Mouse (Mus musculus): Measurements from ENCODE around the gene Stfa2l1. TPM values are rescaled to one million over a fixed set of nuclear protein-coding genes. Genes with fewer than 3 reads are reported as not detected.

Stfa2l1 gene
- not detected in 4 replicates for total RNA-seq (2023; ENCODE audit: inconsistent age)

DNA sequence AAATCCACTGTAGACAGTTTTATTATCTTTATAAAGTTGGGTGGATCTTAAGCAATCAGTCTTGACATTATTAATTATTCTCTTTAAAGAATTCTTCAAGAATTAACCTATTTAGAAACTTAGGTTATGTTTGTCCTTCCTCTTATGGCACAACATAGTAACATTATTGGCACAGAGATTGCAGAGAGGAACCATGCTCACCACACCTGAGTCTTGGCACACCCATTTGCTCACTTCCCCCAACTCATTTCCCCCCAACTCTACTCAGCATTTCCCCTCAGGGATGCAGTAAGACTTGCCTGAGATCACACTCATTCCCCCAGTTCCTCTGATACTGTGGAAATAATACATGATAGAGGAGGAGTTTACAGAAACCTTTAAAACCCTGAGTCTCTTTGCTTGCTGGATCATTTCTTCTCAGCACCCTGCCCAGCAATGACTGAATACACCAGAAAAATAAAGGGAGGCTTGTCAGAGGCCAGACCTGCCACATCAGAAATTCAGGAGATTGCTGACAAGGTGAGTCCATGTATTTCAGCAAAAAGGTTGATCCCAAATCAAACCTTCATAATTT is at the start of gene Stfa2l1:
Gene Stfa2l1, plus strand, starts transcription at position 410 of the 574 bp plus-strand sequence.

DNA sequence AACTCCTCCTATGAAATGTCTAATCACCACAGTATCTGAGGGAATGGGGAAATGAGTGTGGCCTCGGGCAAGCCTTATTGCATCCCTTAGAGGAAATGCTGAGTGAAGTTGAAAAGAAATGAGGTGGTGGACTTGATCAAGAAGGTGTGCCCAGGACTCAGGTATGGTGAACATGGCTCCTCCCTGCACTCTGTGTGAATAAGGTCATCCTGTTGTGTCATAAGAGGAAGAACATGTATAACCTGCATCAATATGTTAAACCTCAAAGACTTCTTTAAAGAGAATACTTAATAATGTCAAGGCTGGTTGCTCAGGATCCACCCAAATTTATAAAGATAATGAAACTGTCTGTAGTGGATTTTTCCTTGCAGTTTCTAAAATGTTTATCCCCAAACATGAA is 25.5 kb upstream of the Stfa2l1 start, which contains the start of gene Csta1:
Gene Csta1, minus strand, starts transcription at position 101 of the 400 bp plus-strand sequence.

DNA sequence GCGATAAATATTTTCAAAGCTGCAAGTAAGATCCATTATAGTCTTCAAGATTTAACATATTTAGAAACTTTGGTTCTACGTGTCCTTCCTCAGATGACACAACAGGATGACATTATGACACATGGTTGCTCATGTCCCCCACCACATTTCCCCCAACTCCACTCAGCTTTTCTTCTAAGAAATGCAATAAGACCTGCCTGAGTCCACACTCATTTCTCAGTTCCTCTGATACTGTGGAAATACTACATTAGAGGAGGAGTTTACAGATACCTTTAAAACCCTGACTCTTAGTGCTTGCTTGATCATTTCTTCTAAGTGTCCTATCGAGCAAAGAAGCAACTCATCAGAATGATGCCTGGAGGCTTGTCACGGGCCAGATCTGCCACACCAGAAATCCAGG is 27.3 kb downstream of the Stfa2l1 start, which contains the start of gene Gm5483:
Gene Gm5483, plus strand, starts transcription at position 301 of the 400 bp plus-strand sequence.

DNA sequence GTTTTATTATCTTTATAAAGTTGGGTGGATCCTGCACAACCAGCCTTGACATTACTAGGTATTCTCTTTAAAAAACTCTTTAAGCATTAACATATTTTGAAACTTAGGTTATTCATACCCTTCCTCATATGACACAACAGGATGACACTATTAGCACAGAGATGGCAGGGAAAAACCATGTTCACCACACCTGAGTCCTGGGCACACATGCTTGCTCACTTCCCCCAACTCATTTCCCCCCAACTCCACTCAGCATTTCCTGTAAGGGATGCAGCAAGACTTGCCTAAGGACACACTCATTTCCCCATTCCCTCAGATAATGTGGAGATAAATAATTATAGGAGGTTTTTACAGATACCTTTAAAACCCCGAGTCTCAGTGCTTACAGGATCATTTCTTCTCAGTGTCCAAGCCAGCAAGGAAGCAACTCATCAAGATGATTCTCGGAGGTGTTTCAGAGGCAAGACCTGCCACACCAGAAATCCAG is 53.4 kb downstream of the Stfa2l1 start, which contains the start of gene Gm5416:
Gene Gm5416, plus strand, starts transcription at position 437 of the 487 bp plus-strand sequence.

Other genes with a start within 250 kb of the Stfa2l1 start
- 46.5 to 62.5 TPM (median 51.6 TPM) in 4 replicates for gene Parp9, start 218.3 kb upstream of the Stfa2l1 start, total RNA-seq (2023; ENCODE audit: inconsistent age)
- gene Dtx3l, start 217.7 kb upstream of the Stfa2l1 start, total RNA-seq (2023; ENCODE audit: inconsistent age): 31.6 to 38.0 TPM (median 34.7 TPM) in 4 replicates
- 124 to 151 TPM (median 139 TPM) in 4 replicates for gene Kpna1, start 178.1 kb upstream of the Stfa2l1 start, total RNA-seq (2023; ENCODE audit: inconsistent age)
- gene Wdr5b, start 115.6 kb upstream of the Stfa2l1 start, total RNA-seq (2023; ENCODE audit: inconsistent age): 13.1 to 18.7 TPM (median 16.2 TPM) in 4 replicates
- 31.2 to 37.0 TPM (median 33.7 TPM) in 4 replicates for gene Fam162a, start 85.2 kb upstream of the Stfa2l1 start, total RNA-seq (2023; ENCODE audit: inconsistent age)
- 33.2 to 45.2 TPM (median 35.2 TPM) in 4 replicates for gene Ccdc58, start 85.1 kb upstream of the Stfa2l1 start, total RNA-seq (2023; ENCODE audit: inconsistent age)
- not detected in 4 replicates for gene Csta1, start 25.6 kb upstream of the Stfa2l1 start, total RNA-seq (2023; ENCODE audit: inconsistent age)
- not detected in 4 replicates for gene Gm5483, start 27.4 kb downstream of the Stfa2l1 start, total RNA-seq (2023; ENCODE audit: inconsistent age)
- not detected in 4 replicates for gene Gm5416, start 53.6 kb downstream of the Stfa2l1 start, total RNA-seq (2023; ENCODE audit: inconsistent age)
- not detected in 4 replicates for gene 2010005H15Rik, start 64.7 kb downstream of the Stfa2l1 start, total RNA-seq (2023; ENCODE audit: inconsistent age)
- gene Stfa1, start 120.1 kb downstream of the Stfa2l1 start, total RNA-seq (2023; ENCODE audit: inconsistent age): not detected in 4 replicates
- gene BC117090, start 177.5 kb downstream of the Stfa2l1 start, total RNA-seq (2023; ENCODE audit: inconsistent age): not detected in 4 replicates
- gene BC100530, start 210.9 kb downstream of the Stfa2l1 start, total RNA-seq (2023; ENCODE audit: inconsistent age): not detected in 4 replicates

Data from B cell, adult (primary cell).